In the genomic region with DNA sequence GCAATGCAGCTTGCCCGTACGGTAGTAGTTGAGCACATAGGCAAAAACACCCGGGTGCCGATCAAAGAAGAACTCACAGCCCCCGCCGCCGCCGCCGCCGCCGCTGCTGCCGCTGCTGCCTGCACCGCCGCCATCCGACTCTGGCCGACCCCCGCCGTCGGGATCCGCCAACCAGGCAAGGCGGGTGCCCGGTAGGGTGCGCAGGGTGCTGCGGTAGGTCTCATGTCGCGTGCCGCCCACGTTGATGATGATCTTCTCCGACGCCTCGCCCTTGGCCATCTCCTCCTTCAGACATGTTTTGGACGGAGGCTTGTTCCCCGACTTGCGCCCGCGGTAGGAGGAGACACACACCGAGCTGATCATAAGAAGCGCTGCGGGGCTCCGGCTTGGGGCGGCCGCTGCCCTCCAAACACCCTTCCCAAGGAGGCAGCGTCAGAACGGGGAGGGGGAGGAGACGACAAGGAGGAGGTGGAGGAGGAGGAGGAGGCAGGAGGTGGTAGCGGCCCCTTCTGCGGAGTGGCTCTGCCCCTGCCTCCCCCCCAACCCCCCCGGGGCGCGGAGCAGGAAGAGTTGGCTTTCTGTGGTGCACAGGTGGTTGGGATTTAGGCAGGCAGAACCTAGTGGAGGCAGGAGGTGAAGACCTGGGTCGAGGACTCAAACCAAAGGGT, we compare ENCODE assay signal across 8 mouse cellular contexts. TPM values are rescaled to one million over a fixed set of nuclear protein-coding genes. Genes with fewer than 3 reads are reported as not detected.
A peak's percentile ranks its signal among the peaks of the same experiment; 100 is the strongest.
DNase-seq lines count a peak whose midpoint lies in the region; ATAC-seq and TF ChIP-seq lines count a peak whose summit lies in the region.

No protein-coding gene starts in this region.

- peak; percentile 4; the same call in 1 of the 2 replicates for TF ChIP-seq CTCF in olfactory bulb, adult 2 months (IDR thresholded peaks at IDR 0.05; ENCODE audit: insufficient read depth, low read depth, low read length)

- WGBS in heart, embryonic 15.5 days, result 1% methylated on average over 51 of the region's 51 CpGs
- WGBS in limb, embryonic 10.5 days, result under 1% methylated on average over 51 of the region's 51 CpGs
- under 1% methylated on average over 51 of the region's 51 CpGs for WGBS in olfactory bulb, adult 2 months

- peak overlapping the region; percentile 57 for H3K4me3 ChIP-seq in heart, embryonic 15.5 days
- peak overlapping the region; percentile 63 for H3K4me3 ChIP-seq in limb, embryonic 10.5 days
- peak overlapping the region; percentile 47 for H3K4me3 ChIP-seq in olfactory bulb, adult 2 months (ENCODE audit: insufficient read depth, low read depth, low read length)

- no peak for ATAC-seq in heart, embryonic 15.5 days (replicated peaks; ENCODE audit: insufficient number of reproducible peaks, insufficient read depth, low FRiP score, low read depth)

- H3K9me3 ChIP-seq in heart, embryonic 15.5 days (replicated peaks), result no peaks in the 10 kb centered on the region
- no peaks in the 10 kb centered on the region for H3K9me3 ChIP-seq in limb, embryonic 10.5 days (replicated peaks)

- peaks cover 26% of the 10 kb centered on the region for H3K4me1 ChIP-seq in heart, embryonic 15.5 days (replicated peaks)
- H3K4me1 ChIP-seq in limb, embryonic 10.5 days, result peaks cover 34% of the 10 kb centered on the region
- H3K4me1 ChIP-seq in olfactory bulb, adult 2 months (ENCODE audit: control insufficient read depth, insufficient read depth, low read length), result peaks cover 24% of the 10 kb centered on the region

- no peaks in the 10 kb centered on the region for H3K36me3 ChIP-seq in heart, embryonic 15.5 days
- no peaks in the 10 kb centered on the region for H3K36me3 ChIP-seq in limb, embryonic 10.5 days

- H3K27ac ChIP-seq in heart, embryonic 15.5 days, result no peak overlapping the region
- peak overlapping the region; percentile 22; the same call in 1 of the 2 replicates for H3K27ac ChIP-seq in limb, embryonic 10.5 days
- H3K27ac ChIP-seq in olfactory bulb, adult 2 months (ENCODE audit: insufficient read depth, low read depth, low read length), result no peak overlapping the region

- no peak for TF ChIP-seq POLR2A in olfactory bulb, adult 2 months (IDR thresholded peaks at IDR 0.05; ENCODE audit: insufficient read depth, low read depth, low read length)

- DNase-seq in gastrocnemius, postnatal 10 days, result peak; percentile 30
- DNase-seq in gastrocnemius, postnatal 4 days (ENCODE audit: low spot score in 2 of 2), result no peak
- peak; percentile 27 for DNase-seq in thymus, postnatal 14 days
- DNase-seq in thymus, postnatal 0 days (ENCODE audit: low spot score), result no peak
- DNase-seq in limb, embryonic 10.5 days (ENCODE audit: low spot score), result peak; percentile 66
- DNase-seq in urinary bladder, postnatal 4 days (ENCODE audit: low spot score in 2 of 2), result no peak

- H3K27me3 ChIP-seq in heart, embryonic 15.5 days, result peaks cover 93% of the 10 kb centered on the region
- H3K27me3 ChIP-seq in limb, embryonic 10.5 days (ENCODE audit: low read depth, poor library complexity, severe bottlenecking), result peaks cover 99% of the 10 kb centered on the region

- peak overlapping the region; percentile 97 for H3K4me2 ChIP-seq in heart, embryonic 15.5 days

- H3K9ac ChIP-seq in heart, embryonic 15.5 days, result peak overlapping the region; percentile 17; the same call in 1 of the 2 replicates

RNA-seq across cellular contexts. Expression of a gene that starts 0.7 kb away (rescaled TPM):
- 10 to 100 TPM; 53.2 to 59.6 TPM for total RNA-seq in gastrocnemius, postnatal 10 days (2021)
- 10 to 100 TPM; 37.2 to 45.8 TPM for total RNA-seq in gastrocnemius, postnatal 4 days (2021)
- not detected in 2 replicates for polyA plus RNA-seq in thymus, postnatal 0 days (2015; fragmentation: Nextera tagmentation; extraction: Ambion mirVana)
- polyA plus RNA-seq in heart, embryonic 15.5 days (2015; fragmentation: Nextera tagmentation; extraction: Ambion mirVana), result 0.08 and 0.14 TPM in 2 replicates
- polyA plus RNA-seq in limb, embryonic 10.5 days (2016; fragmentation: Nextera tagmentation; extraction: Ambion mirVana), result not detected in 2 replicates
- polyA plus RNA-seq in olfactory bulb, adult 2 months (2012; ENCODE audit: insufficient read depth, insufficient read length, low replicate concordance, missing spikeins), result not detected in 2 replicates

RNA-seq across cellular contexts. Expression of a gene that starts 59.2 kb away (rescaled TPM):
- total RNA-seq in gastrocnemius, postnatal 10 days (2021), result under 1 TPM; 0.94 to 0.95 TPM
- total RNA-seq in gastrocnemius, postnatal 4 days (2021), result 1 to 10 TPM; 1.2 to 1.4 TPM
- 0.17 and 0.33 TPM in 2 replicates for polyA plus RNA-seq in thymus, postnatal 0 days (2015; fragmentation: Nextera tagmentation; extraction: Ambion mirVana)
- polyA plus RNA-seq in heart, embryonic 15.5 days (2015; fragmentation: Nextera tagmentation; extraction: Ambion mirVana), result 4.7 TPM in 2 replicates
- 6.0 and 6.3 TPM in 2 replicates for polyA plus RNA-seq in limb, embryonic 10.5 days (2016; fragmentation: Nextera tagmentation; extraction: Ambion mirVana)
- 351 TPM in 1 of 2 replicates, not detected in the other for polyA plus RNA-seq in olfactory bulb, adult 2 months (2012; ENCODE audit: insufficient read depth, insufficient read length, low replicate concordance, missing spikeins)

Comparison
In these comparisons a context has a peak if more than half of its experiments do, and no peak if none do; other contexts are left out.
1. DNase-seq: peak in gastrocnemius, postnatal 10 days (single experiment), thymus, postnatal 14 days (single experiment) and limb, embryonic 10.5 days (single experiment); none in gastrocnemius, postnatal 4 days (0 of 2), thymus, postnatal 0 days (single experiment) and urinary bladder, postnatal 4 days (0 of 2).
2. Peak in every context shown above with its lines, with median percentiles within 50 percentile points of each other: H3K4me3 ChIP-seq.